Mouse (Mus musculus) E14TG2a.4 (cell line): ENCODE data around the gene Upk3a.

Source experiments
- CTCF ChIP-seq: conservative IDR thresholded peaks from 2 replicates; pipeline ENCODE4 v1.5.1; 2014; ENCODE audit warnings: low read length
- NANOG ChIP-seq: IDR thresholded peaks from 2 replicates; pipeline ENCODE4 v1.6.1; 2014; ENCODE audit warnings: borderline replicate concordance, low read length, mixed read lengths

DNA sequence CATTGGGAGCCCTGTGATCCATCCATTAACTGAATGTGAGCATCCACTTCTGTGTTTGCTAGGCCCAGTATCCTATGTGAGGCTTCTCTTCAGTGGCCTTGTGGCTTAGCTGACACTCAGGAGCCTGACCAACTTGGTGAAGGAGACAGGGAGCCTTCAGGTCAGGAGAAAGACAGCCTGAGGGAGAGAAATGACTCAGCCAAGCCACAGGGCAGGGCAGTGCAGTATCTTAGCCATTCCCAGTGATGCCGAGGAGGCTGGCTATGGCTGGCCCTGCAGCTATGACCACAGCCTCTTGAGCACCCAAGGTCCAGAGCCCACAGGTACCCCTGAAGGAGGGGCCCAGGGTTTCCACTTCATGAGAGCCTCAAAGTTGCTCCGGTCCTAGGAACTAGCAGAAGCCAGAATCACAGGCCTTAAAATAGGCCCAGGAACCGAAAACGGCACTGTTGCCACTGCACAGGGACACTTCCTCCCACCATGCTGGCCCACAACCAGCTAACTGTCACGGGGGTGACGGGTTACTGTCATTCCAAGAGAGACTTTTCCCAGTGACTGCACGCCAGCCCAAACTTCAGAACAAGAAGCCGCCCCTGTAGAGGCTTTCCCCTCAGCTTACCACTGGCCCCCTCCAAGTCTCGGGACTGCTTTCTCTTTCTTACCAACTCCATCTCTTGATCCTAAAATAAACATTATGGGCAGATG is 35.2 kb upstream of the Upk3a start:
- TF ChIP-seq CTCF (no peak), NANOG (no peak)
